Mouse (Mus musculus): Measurements from ENCODE around the gene Impdh1.
"Not testable (repeated sequence)": the region's sequence is repeated elsewhere in the genome, so short reads cannot be mapped to it uniquely, and the experiment has no call there.

Impdh1 gene

DNA sequence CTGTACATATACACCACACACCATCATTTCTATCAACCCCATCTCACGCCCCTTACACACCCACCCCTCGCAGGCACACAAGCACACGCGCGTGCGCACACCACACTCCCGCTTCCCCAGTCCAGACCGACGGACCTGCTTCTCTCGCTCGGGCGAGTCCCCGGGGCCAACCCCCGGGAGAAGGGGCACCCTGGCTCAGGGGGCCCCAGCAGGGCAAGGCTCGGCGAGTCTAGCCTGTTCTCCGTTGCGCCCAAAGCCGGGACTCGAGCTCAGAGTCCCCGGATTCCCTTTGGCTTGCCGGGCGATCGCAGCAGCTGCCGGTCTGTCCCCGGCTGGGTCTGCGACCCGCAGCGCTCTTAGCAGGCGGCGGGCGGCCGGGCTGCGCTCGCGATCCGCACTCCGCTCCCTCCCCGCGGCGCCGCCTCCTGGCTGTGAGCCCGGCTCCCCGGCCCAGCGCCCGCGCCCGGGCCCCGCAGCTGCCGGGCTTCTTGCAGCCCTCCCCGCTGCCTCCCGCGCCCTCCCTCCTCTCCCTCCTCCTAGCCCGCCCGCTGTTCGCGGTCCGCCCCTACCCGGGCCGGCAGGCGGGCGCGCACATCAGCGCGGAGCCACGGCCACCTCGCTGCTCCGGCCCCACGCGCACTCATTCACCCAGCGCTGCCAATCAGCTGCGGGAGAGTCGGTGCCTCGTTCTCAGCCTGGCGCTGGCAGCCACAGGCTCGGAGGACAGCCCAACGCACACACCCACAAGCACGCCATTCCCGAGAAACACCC is 37.1 kb downstream of the Impdh1 start, which contains the start of gene Prrt4:
Gene Prrt4, minus strand, starts transcription at position 697 of the 771 bp plus-strand sequence.
- DNase-seq, result peak; percentile 34

GRCm38 (mm10) chr6:29177901-29178879 is 38.0 kb downstream of the Impdh1 start:
- no peak for DNase-seq

DNA sequence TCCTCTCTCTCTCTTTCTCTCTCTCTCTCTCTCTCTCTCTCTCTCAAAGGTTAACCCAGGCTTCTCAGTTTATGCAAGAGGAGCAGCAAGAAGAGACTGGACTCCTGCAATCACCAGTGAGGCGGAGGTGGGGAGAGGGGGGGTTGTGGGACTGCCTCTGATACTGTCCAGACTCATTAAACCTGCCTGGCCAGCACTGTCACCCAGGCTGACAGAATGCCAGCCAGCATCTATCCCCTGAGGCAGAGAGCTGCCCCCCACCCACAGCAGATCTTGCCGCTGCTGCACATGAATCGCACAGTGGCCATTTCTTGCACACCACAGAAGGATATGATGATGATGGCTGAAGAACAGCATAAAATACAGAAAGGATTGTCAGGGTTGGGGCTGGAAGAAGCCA is 41.1 kb downstream of the Impdh1 start:
- no peak for DNase-seq

DNA sequence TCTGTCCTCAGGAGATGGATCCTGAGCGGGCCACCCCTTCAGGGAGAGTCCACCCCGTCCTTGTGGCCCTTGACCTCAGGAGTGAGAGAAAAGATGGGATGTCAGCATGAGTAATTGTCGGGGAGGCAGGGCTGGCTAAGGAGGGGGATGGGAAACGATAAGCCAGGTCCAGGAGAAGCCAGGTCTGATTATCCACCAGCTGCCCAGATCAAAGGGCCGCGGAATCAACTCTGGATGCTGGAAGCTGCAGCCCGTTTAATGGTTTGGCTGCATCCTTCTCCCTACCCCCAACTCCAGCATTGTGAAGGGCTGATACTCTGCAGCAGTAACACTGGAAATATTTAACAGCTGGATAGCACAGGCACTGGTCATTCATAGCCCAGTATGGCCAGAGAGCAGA is 41.8 kb downstream of the Impdh1 start:
- no peak for DNase-seq

DNA sequence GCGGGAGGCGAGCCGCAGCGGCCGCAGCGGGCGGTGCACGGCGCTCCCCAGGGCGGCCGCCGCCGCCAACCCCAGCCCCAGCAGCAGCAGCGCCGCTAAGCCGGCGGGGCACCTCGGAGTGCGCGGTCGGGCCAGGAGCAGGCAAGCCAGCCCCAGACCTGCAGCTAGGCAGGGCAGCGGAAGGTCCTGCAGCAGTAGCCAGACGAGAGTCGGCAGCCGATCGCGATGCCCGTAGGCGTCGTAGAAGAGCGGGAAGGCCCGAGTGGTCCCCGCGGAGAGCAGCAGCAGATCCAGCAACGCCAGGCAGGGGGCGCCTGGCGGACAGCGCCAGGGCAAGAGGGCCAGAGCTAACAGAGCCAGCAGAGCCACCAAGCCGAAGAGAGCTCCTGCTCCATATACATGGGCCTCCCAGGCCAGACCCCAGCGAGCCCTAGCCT is 45.2 kb downstream of the Impdh1 start:
- DNase-seq, result peak; percentile 74

GRCm38 (mm10) chr6:29170063-29170921 is 45.9 kb downstream of the Impdh1 start:
- DNase-seq, result peak; percentile 14

DNA sequence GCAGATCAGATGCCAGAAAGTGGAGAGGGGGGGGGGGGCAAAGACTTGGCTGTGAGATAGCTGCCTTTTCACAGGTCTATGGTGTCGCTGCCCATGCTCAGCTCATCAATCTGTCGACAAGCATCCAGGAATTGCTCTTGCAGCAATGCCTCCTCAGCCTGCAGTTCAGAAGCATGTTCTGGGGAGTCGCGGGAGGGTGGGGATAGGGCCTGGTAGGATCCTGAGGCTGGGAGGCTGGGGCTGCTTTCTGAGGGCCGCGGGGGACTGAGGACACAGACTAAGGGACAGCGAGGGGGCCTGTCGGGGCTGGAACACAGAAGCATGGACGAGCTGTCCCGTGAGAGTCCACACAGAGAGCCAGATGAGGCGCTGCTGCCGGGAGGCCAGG is 46.5 kb downstream of the Impdh1 start:
- no peak for DNase-seq

DNA sequence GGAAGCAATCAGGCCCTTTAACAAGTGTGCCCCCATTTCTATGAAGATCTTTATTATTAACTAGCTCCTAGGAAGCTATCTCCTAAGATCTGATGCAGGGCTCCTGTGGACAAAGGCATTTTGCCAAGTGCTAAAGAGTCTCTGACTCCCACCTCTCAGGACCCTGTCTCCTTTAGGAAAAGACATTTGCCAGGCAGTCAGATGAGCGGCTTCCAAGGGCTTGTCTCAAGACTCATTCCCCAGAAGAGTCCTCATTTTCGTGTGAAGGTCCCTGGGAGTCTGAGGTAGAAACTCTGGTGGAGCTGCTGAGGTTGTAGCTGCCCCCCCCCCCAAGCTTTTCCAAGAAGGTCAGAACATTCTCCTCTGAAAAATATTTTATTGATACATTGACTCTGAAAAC is 47.3 kb downstream of the Impdh1 start:
- DNase-seq, result no peak

GRCm38 (mm10) chr6:29166196-29166595 is 50.0 kb downstream of the Impdh1 start:
- no peak for DNase-seq

DNA sequence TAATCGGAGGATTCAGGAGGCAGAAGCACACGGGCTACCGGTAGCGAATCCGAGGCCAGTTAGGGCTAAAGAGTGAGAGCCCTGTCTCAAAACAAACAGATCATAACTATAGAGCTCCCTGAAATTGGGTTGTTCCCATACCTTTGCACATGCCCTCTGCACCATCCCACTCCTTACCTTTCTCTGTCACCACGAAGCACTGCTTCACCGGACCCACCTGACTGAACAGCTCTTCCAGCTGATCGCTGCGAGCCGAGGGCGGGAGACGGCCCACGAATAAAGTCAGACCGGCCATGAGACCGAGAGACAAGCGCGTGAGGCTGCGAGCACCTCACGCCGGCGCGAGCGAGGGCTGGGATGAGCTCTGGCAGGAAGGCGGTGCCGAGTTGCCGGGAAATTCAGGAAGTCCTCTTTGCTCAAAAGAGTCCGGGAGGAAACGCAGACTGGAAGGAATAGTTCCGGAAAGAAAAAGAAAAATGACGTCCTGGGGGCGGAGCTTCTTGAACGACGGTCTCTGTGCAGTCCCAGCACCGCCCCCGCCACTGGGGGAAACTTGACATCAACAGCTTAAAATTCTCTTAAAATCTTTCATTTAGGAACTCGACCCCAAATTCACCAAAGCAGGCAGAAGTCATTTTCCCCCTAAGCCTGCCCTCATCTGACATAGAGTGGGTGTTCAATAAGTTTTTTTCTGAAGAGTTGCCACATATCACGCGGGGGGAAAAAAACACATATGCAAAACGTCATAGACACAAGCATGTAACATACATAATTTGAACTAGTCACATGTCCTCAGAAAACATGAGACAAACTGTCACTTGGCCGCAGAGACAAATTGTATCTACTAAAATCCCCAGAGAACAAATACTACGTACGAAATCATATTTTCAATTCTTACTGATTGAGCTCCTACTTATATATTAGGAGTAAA is 51.6 kb downstream of the Impdh1 start, which contains the start of gene Rbm28:
Gene Rbm28, minus strand, starts transcription at position 693 of the 931 bp plus-strand sequence.
- peak; percentile 83 for DNase-seq

- not testable (repeated sequence) for DNase-seq
Measured at GRCm38 (mm10) chr6:29161291-29161690, 54.9 kb downstream of the Impdh1 start.

DNA sequence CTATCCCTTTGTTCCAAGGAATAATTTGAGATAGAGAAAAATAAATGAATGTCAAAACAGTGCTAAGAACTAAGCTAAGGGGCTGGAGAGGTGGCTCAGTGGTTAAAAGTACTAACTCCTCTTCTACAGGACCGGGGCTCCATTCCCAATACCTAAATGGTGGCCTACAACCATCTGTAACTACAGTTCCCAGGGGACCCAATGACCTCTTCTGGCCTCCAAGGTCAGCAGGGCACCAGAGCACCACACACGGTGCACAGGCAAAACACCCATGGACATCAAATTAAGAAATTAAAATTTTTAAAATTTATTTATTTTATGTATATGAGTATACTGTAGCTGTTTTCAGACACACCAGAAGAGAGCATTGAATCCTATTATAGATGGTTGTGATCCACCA is 55.4 kb downstream of the Impdh1 start:
- DNase-seq, result no peak

GRCm38 (mm10) chr6:29156326-29156725 is 59.8 kb downstream of the Impdh1 start:
- no peak for DNase-seq

Data from liver (tissue).